Mouse (Mus musculus) testis, adult 2 months (tissue): ENCODE measurements around the gene Prnp. TPM values are rescaled to one million over a fixed set of nuclear protein-coding genes. Genes with fewer than 3 reads are reported as not detected.

ENCODE experiments used
- H3K27ac ChIP-seq: fragments of 200-500 bp; 2 replicates; pipeline ENCODE4 v1.5.1; 2012; ENCODE audit warnings: low read depth, low read length; ENCODE audit not compliant: control insufficient read depth, insufficient read depth
- H3K27me3 ChIP-seq: fragments of 200-500 bp; 2 replicates; pipeline ENCODE4 v1.6.1; 2012; ENCODE audit warnings: mild to moderate bottlenecking, low read length, moderate library complexity; ENCODE audit not compliant: control insufficient read depth, insufficient read depth
- H3K36me3 ChIP-seq: fragments of 200-500 bp; 2 replicates; pipeline ENCODE4 v1.6.1; 2012; ENCODE audit warnings: mild to moderate bottlenecking, low read length; ENCODE audit not compliant: control insufficient read depth, insufficient read depth
- H3K4me1 ChIP-seq: fragments of 200-500 bp; 2 replicates; pipeline ENCODE4 v1.6.1; 2012; ENCODE audit warnings: low read length; ENCODE audit not compliant: control insufficient read depth, insufficient read depth
- H3K4me3 ChIP-seq: fragments of 200-500 bp; 2 replicates; pipeline ENCODE4 v1.5.1; 2012; ENCODE audit warnings: low read depth, mild to moderate bottlenecking, low read length, moderate library complexity, mixed read lengths; ENCODE audit not compliant: control insufficient read depth
- CTCF ChIP-seq: fragments of 200-500 bp; IDR thresholded peaks from 2 replicates; pipeline ENCODE4 v1.5.1; 2012; ENCODE audit warnings: low read depth, mild to moderate bottlenecking, inconsistent platforms, low read length, moderate library complexity; ENCODE audit not compliant: control insufficient read depth, insufficient read depth, insufficient replicate concordance
- POLR2A ChIP-seq: fragments of 200-500 bp; IDR thresholded peaks from 2 replicates; pipeline ENCODE4 v1.6.1; 2012; ENCODE audit warnings: low read depth, mild to moderate bottlenecking, inconsistent platforms, low read length, moderate library complexity; ENCODE audit not compliant: control insufficient read depth
- polyA plus RNA-seq: library from polyadenylated mRNA; depleted of rRNA; stranded (reverse); fragments of >200 nt; gene quantifications from 2 replicates; pipeline ENCODE4 v1.2.3, GENCODE M21; 2012; rRNA removed

The Prnp gene
- polyA plus RNA-seq, 1 experiment = 14.5 TPM

- Histone ChIP-seq H3K27me3 (no peaks in the 10 kb centered on the region), H3K4me1 (no peaks in the 10 kb centered on the region), H3K36me3 (no peaks in the 10 kb centered on the region), H3K27ac (no peak overlapping the region), H3K4me3 (no peak overlapping the region)
- TF ChIP-seq CTCF (no peak), POLR2A (no peak)
Observed at GRCm38 (mm10) chr2:131987950-131988349, 78.2 kb downstream of the Prnp start.

Other genes starting within 250 kb of the Prnp start
- 0.18 and 0.38 TPM in 2 replicates for gene Erv3, start 50.2 kb upstream of the Prnp start, polyA plus RNA-seq
- 0.06 TPM in 1 of 2 replicates, not detected in the other for gene Prn, start within 50 bp of the Prnp start, polyA plus RNA-seq
- gene Prnd, start 40.9 kb downstream of the Prnp start, polyA plus RNA-seq = 57.2 and 107 TPM in 2 replicates
- gene Rassf2, start 120.3 kb downstream of the Prnp start, polyA plus RNA-seq = 5.8 and 9.1 TPM in 2 replicates
- 3.2 and 3.6 TPM in 2 replicates for gene Slc23a2, start 235.2 kb downstream of the Prnp start, polyA plus RNA-seq